Mouse (Mus musculus): ENCODE measurements around the gene Hoxd8.

DNA sequence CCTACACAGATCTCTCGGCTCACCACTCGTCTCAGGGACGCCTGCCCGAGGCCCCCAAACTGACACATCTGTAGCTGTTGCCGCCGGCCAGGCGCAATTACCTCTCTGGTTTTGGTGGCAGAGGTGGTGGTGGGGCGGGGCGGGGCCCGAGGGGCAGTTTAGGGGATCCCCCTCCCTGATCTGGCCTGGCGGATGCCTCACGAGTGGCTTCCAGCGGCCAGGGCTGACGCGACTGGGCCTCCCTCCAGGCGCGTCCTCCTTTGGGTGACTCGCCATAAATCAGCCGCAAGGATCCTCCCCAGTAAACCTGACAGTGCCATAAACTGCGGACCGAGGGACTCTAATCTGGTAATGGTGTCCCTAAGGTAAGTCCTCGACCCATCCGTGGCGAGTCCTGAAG, 42.6 kb downstream of the Hoxd8 start:
- TF ChIP-seq GATA1 (IDR thresholded peaks at IDR 0.05; ENCODE audit: borderline replicate concordance, low read length) (no peak), FLI1 (IDR thresholded peaks at IDR 0.05; ENCODE audit: low read length) (no peak)
